Mouse (Mus musculus) liver, embryonic 13.5 days (tissue): ENCODE measurements around the gene Entpd1. TPM values are rescaled to one million over a fixed set of nuclear protein-coding genes. Genes with fewer than 3 reads are reported as not detected.

Experiments used
- ATAC-seq: fragments of 200-750 bp; cut with Nextera tagmentation; 2 replicates; pipeline ENCODE4 v1.8.0; 2017; ENCODE audit warnings: low read depth, mild to moderate bottlenecking, moderate number of reproducible peaks, moderate library complexity
- DNase-seq: peaks from one replicate; pipeline ENCODE4 v3.0.0; 2022
- H3K27ac ChIP-seq: fragments of 300-500 bp; sonication (generic); 2 replicates; pipeline ENCODE4 v1.5.1; 2015; ENCODE audit warnings: moderate library complexity, mild to moderate bottlenecking, inconsistent platforms
- H3K27me3 ChIP-seq: fragments of 300-500 bp; sonication (generic); 2 replicates; pipeline ENCODE4 v1.6.1; 2015; ENCODE audit warnings: mild to moderate bottlenecking, inconsistent platforms
- H3K36me3 ChIP-seq: fragments of 300-500 bp; sonication (generic); 2 replicates; pipeline ENCODE4 v1.6.1; 2015; ENCODE audit warnings: mild to moderate bottlenecking, inconsistent platforms
- H3K4me1 ChIP-seq: fragments of 300-500 bp; sonication (generic); replicated peaks from 2 replicates; pipeline ENCODE4 v1.6.1; 2015; ENCODE audit warnings: inconsistent platforms
- H3K4me2 ChIP-seq: fragments of 300-500 bp; sonication (generic); 2 replicates; pipeline ENCODE4 v1.6.1; 2015; ENCODE audit warnings: inconsistent platforms, mild to moderate bottlenecking, moderate library complexity
- H3K4me3 ChIP-seq: fragments of 300-500 bp; sonication (generic); replicated peaks from 2 replicates; pipeline ENCODE4 v1.5.1; 2015; ENCODE audit warnings: mild to moderate bottlenecking, inconsistent platforms
- H3K9ac ChIP-seq: fragments of 300-500 bp; sonication (generic); 2 replicates; pipeline ENCODE4 v1.6.1; 2015; ENCODE audit warnings: mild to moderate bottlenecking, inconsistent platforms
- H3K9me3 ChIP-seq: fragments of 300-500 bp; sonication (generic); replicated peaks from 2 replicates; pipeline ENCODE4 v1.6.1; 2016; ENCODE audit warnings: inconsistent platforms
- WGBS: fragments of 180-500 bp; shearing (Covaris S2); methylation state at CpG from one replicate; pipeline ENCODE4 v1.1.7; 2015; ENCODE audit not compliant: insufficient replicate concordance; 5-methylcytosine and 5-hydroxymethylcytosine counted together
- polyA plus RNA-seq: library from polyadenylated mRNA; unstranded; fragments of >200 nt; fragmentation: Nextera tagmentation; extraction: Ambion mirVana; gene quantifications from 2 replicates; pipeline ENCODE4 v1.2.1, GENCODE M21; 2015

Gene Entpd1
- polyA plus RNA-seq, 1 experiment from 2014 or later: 2.6 TPM

DNA sequence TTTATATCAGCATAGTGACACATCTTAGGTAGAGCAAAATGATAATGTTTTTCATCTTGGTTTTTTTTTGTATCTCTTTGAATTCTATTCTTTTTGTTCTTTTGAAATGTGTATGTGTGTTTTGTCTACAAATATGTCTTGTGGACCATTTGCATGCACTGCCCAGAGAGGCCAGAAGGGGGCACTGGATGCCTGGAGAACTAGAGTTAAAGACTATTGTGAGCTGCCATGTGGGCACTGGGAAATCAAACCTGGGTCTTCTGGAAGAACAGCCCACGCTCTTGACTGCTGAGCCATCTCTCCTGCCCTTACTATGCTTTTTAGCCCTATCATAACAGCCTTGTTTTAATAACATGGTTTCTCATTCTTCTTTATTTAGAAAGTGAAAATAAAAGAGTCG is 142.1 kb downstream of the Entpd1 start:
- peak; percentile 54 for DNase-seq
- Histone ChIP-seq H3K9ac (no peak overlapping the region), H3K27me3 (no peaks in the 10 kb centered on the region), H3K36me3 (no peaks in the 10 kb centered on the region), H3K4me2 (no peak overlapping the region), H3K4me3 (no peak overlapping the region), H3K4me1 (peaks cover 11% of the 10 kb centered on the region), H3K27ac (no peak overlapping the region), H3K9me3 (no peaks in the 10 kb centered on the region)
- 67% methylated on average over 2 of the region's 2 CpGs for WGBS
- no peak for ATAC-seq

DNA sequence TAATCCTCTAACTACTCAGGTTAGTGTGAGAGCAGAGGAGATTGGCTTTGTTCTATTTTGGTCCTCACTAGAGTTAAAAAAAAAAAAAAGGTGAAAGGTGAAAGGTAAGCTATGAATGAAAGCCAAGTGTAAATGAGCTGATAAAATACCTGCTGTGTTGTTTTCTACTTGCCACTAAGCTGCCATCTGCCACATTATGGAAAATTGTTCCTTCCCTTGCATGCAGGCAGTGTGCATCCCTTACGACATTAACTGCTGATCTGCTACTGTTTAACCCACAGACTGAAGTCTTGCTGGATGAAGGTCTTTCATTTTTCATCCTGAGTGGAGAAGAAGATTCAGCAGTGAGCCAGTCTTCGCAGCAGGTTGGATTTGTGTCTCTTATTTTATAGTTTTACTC is 147.9 kb downstream of the Entpd1 start:
- H3K4me1 ChIP-seq: peaks cover 35% of the 10 kb centered on the region
- no peak for ATAC-seq
- no peaks in the 10 kb centered on the region for H3K9me3 ChIP-seq
- no peak overlapping the region for H3K4me3 ChIP-seq
- WGBS: 77% methylated on average over 2 of the region's 2 CpGs
- no peak overlapping the region for H3K9ac ChIP-seq
- no peak overlapping the region for H3K27ac ChIP-seq
- H3K27me3 ChIP-seq: no peaks in the 10 kb centered on the region
- peaks cover 5% of the 10 kb centered on the region; the same call in 1 of the 2 replicates for H3K36me3 ChIP-seq
- no peak overlapping the region for H3K4me2 ChIP-seq
- DNase-seq: no peak

DNA sequence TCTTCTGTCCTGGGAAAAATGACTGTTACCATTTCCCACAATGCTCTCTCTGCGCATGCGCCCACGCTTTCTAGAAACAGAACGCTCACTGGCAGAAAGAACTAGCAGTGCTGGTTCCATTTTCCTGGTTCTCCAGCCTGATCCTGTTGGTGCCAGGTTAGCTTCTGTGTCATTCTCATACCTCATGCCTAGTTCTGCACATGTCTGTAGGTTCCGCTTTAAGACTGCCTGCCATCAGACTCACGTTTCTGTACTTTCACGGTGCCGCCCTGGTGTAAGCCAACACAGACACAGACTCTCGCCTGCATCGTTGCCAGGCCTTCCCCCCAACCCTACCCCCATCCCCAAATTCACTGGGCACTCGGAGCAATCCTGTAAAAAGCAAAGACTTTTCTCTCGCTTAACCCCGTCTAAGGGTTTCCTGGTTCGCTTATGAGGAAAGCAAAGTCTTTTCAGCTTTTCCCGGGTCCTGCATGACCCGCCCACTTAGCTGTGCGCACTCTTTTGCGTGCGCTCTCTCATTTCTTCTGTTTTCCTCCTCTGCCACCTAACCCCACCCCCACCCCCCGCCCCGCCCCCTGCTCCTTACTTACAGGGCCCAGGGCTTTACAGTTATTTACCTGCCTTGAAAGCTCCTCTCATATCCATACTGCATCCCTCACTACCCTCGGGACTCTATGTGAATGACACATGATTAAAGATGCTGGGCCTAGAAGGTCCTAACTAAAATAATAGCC is 150.0 kb downstream of the Entpd1 start:
- Histone ChIP-seq H3K9me3 (no peaks in the 10 kb centered on the region), H3K4me1 (peaks cover 43% of the 10 kb centered on the region)
- WGBS: 39% methylated on average over 22 of the region's 22 CpGs

DNA sequence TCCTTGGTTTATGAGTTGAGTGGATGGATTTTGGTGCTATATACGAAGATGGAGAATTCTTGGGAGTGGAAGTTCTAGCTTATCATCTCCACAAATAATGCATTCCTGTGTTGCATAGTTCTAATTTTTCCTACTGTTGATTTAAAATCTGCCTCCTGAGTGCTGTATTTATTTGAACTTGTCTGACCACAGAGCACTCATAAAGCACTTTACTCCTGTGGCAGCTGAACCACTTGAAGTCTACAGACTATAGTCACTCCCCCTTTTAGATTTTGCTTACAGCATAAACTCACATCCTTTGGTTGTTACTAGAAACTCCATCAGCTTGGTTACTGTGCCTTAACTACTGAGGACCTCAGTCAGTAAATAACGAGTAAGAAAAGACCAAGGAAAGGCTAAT is 155.0 kb downstream of the Entpd1 start:
- Histone ChIP-seq H3K9ac (no peak overlapping the region), H3K27ac (0 out of 2 replicates have a peak overlapping the region, but pooled peaks have one; percentile 4), H3K27me3 (no peaks in the 10 kb centered on the region), H3K9me3 (no peaks in the 10 kb centered on the region), H3K36me3 (peaks cover 5% of the 10 kb centered on the region; the same call in 1 of the 2 replicates), H3K4me2 (peak overlapping the region; percentile 68), H3K4me3 (peak overlapping the region; percentile 48), H3K4me1 (peaks cover 45% of the 10 kb centered on the region)
- DNase-seq (no peak), ATAC-seq (no peak)
- WGBS: 74% methylated on average over 2 of the region's 2 CpGs

More for the DNA sequence above, 150.0 kb downstream of the Entpd1 start:
- Histone ChIP-seq H3K27me3 (no peaks in the 10 kb centered on the region), H3K9ac (0 out of 2 replicates have a peak overlapping the region, but pooled peaks have one; percentile 26), H3K27ac (no peak overlapping the region), H3K4me2 (peak overlapping the region; percentile 57), H3K4me3 (peak overlapping the region; percentile 41), H3K36me3 (peaks cover 5% of the 10 kb centered on the region; the same call in 1 of the 2 replicates)
- DNase-seq (no peak), ATAC-seq (peak; percentile 41; the same call in 1 of the 2 replicates)

DNA sequence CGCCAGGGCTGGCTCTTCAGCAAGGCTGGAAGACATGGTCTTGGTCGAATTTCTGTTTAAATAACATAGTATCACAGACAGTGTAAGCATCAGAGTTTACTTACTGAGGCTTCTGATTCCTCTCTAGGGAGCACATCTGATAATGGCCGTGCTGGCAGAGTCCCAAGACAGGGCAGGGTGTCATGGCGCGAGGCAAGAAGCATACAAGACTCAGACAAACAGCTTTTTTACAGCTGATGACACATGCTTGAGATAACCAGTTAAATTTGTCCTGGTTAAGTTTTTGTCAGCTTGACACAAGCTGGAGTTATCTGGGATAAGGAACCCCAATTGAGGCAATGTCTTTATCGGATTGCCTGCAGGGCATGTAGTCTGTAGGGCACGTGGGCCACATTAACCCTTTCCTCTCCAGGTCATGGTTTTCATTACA is 157.2 kb downstream of the Entpd1 start:
- Histone ChIP-seq H3K36me3 (no peaks in the 10 kb centered on the region), H3K4me2 (peak overlapping the region; percentile 71), H3K4me3 (peak overlapping the region; percentile 58), H3K27ac (peak overlapping the region; percentile 95), H3K4me1 (peaks cover 48% of the 10 kb centered on the region), H3K9ac (peak overlapping the region; percentile 77), H3K9me3 (no peaks in the 10 kb centered on the region), H3K27me3 (no peaks in the 10 kb centered on the region; the same call in 1 of the 2 replicates)
- DNase-seq (peak; percentile 68), ATAC-seq (peak; percentile 95)
- 10% methylated on average over 7 of the region's 7 CpGs for WGBS

DNA sequence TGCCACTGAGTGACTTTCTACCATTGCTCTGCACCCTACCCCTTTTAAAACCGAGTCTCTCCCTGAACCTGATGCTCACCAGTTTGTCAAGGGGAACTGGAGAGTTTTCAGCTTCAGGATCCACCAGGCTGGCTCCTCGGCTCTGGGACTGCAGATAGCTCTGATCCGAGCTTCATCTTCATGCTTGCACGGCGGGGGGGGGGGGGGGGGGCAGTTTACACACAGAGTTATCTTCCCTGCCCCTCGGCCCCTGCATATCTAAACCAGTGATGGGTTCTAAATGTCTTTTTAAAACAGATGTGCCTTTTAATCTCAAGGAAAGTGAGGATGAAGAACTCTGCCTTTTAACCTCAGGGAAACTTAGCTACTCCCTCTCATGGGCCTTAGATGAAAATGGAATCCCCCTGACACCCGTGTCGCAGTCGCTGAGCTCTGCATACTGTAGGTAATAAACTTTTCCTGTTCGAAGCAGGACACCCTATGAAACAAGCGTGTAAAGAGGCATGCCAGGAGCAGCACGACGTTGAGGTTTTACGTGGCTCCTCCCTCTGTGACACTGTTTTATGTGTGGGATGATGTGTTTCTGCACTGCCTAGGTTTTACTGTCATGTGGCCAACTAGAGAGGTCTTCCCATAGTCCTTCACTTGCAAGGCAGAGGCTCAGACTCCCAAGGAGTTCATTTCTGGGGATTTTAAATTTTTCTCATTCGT is 176.0 kb downstream of the Entpd1 start:
- H3K4me3 ChIP-seq: no peak overlapping the region
- ATAC-seq: no peak
- H3K36me3 ChIP-seq: no peaks in the 10 kb centered on the region
- no peaks in the 10 kb centered on the region for H3K27me3 ChIP-seq
- H3K4me2 ChIP-seq: no peak overlapping the region
- no peaks in the 10 kb centered on the region for H3K9me3 ChIP-seq
- no peak overlapping the region for H3K9ac ChIP-seq
- WGBS: 48% methylated on average over 15 of the region's 15 CpGs
- no peak for DNase-seq
- H3K27ac ChIP-seq: no peak overlapping the region
- H3K4me1 ChIP-seq: peaks cover 10% of the 10 kb centered on the region; the same call in 1 of the 2 replicates

DNA sequence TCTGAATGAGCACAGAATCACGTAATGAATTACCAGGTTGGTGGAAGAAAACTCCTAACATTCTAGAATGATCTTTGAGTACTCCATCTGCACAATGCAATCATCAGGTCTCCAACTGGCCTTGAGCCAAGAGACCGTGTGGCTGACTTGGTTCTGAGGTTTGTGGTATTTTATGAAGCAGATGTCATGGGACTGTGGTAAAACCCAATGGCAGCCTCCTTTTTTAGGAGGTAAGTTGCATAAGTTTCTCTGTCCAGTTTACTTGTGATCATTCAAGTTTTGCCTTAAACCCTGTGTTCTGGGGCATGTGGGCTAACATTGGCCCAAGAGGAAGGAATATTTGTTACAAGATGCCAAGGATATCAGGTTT is 176.5 kb downstream of the Entpd1 start:
- 0 out of 2 replicates have a peak, but pooled peaks cover 3% of the 10 kb centered on the region for H3K27me3 ChIP-seq
- no peak overlapping the region for H3K27ac ChIP-seq
- peaks cover 10% of the 10 kb centered on the region; the same call in 1 of the 2 replicates for H3K4me1 ChIP-seq
- H3K9ac ChIP-seq: no peak overlapping the region
- no peak overlapping the region for H3K4me3 ChIP-seq
- no peaks in the 10 kb centered on the region for H3K36me3 ChIP-seq
- no peaks in the 10 kb centered on the region for H3K9me3 ChIP-seq
- ATAC-seq (no peak), DNase-seq (no peak)
- WGBS: 72% methylated on average over 2 of the region's 2 CpGs
- H3K4me2 ChIP-seq: no peak overlapping the region

Other genes with a start within 250 kb of the Entpd1 start
- 28.8 and 37.4 TPM in 2 replicates for gene Sorbs1, start 98.6 kb upstream of the Entpd1 start, polyA plus RNA-seq
- 42.9 and 51.0 TPM in 2 replicates for gene Aldh18a1, start 23.9 kb upstream of the Entpd1 start, polyA plus RNA-seq
- gene Tctn3, start 133 bp upstream of the Entpd1 start, polyA plus RNA-seq: 1.9 and 2.6 TPM in 2 replicates
- gene Cc2d2b, start 136.4 kb downstream of the Entpd1 start, polyA plus RNA-seq: 1.3 and 1.7 TPM in 2 replicates
- gene Ccnj, start 218.9 kb downstream of the Entpd1 start, polyA plus RNA-seq: 4.5 and 5.2 TPM in 2 replicates